Mouse (Mus musculus) right cerebral cortex, adult 18-20 months (tissue): ENCODE measurements at regions not wholly inside any gene's neighbourhood (a gene's known extent, or its start where the extent isn't known, plus 50 kb on each side); places are given as distances from the start of the nearest gene placed in this dataset.

ENCODE experiments used
- DNase-seq: peaks from one replicate; pipeline ENCODE4 v3.0.0; 2022; ENCODE audit warnings: mixed read lengths

GRCm38 (mm10) chr6:110120406-110120805 is 525.0 kb upstream of the Grm7 start:
- no peak for DNase-seq

GRCm38 (mm10) chr6:110132271-110132670 is 513.1 kb upstream of the Grm7 start:
- no peak for DNase-seq

GRCm38 (mm10) chr6:110133587-110133986 is 511.8 kb upstream of the Grm7 start:
- DNase-seq = no peak

- DNase-seq = peak; percentile 72
Observed at GRCm38 (mm10) chr6:110137043-110137650, 508.2 kb upstream of the Grm7 start.

GRCm38 (mm10) chr6:110139396-110139795 is 506.0 kb upstream of the Grm7 start:
- DNase-seq = no peak

- DNase-seq = peak; percentile 1
Observed at GRCm38 (mm10) chr6:110168539-110168938, 476.8 kb upstream of the Grm7 start.

GRCm38 (mm10) chr6:110205973-110206372 is 439.4 kb upstream of the Grm7 start:
- no peak for DNase-seq

GRCm38 (mm10) chr6:110208822-110209221 is 436.6 kb upstream of the Grm7 start:
- no peak for DNase-seq

- DNase-seq = no peak
Observed at GRCm38 (mm10) chr6:110247490-110247889, 397.9 kb upstream of the Grm7 start.

GRCm38 (mm10) chr6:110296549-110296948 is 348.8 kb upstream of the Grm7 start:
- DNase-seq = peak; percentile 8
